ENCODE assay signal across 16 mouse cellular contexts in the genomic region with DNA sequence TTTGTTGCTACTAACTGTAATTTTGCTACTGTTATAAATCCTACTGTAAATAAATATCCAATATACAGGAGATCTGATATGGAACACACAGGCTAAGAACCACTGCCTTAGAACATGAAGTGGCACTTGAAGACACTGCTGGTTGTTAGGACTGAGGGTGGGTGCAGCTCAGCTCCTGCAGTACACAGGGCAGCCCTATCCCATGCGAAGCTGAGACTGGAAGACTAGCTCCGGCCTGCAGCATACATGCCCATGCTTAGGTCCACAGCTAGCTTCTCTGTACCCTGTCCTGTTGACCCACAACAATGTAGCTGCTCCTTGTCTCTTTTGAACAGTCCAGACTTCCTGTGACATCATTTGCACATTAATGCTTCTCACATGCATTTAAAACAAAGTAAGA.
"Had no signal": no experiment of that assay in that cellular context is flagged by ENCODE, and none has a peak within 500 bp of the region (broad histone marks: within the 10 kb centered on the region; RNA-seq: fewer than 3 reads in every experiment).

No protein-coding gene starts in this region.

- H3K9me3 ChIP-seq: kidney, embryonic 15.5 days; limb, embryonic 10.5 days; limb, embryonic 13.5 days; liver, embryonic 12.5 days; liver, embryonic 15.5 days; lung, embryonic 15.5 days; midbrain, embryonic 13.5 days had no signal

- DNase-seq: kidney, adult 11 months; kidney, adult 8-10 months; kidney, postnatal 14 days; liver; lung, adult 18-20 months; lung, postnatal 10 days; lung, postnatal 36 days; thymus, adult 18-20 months; thymus, postnatal 36 days had no signal

- H3K27ac ChIP-seq: kidney, embryonic 15.5 days; limb, embryonic 10.5 days; limb, embryonic 13.5 days; liver, embryonic 12.5 days; liver, embryonic 15.5 days; lung, embryonic 15.5 days; midbrain, embryonic 13.5 days had no signal

- H3K4me3 ChIP-seq: kidney, embryonic 15.5 days; limb, embryonic 10.5 days; limb, embryonic 13.5 days; liver, embryonic 12.5 days; liver, embryonic 15.5 days; lung, embryonic 15.5 days; midbrain, embryonic 13.5 days had no signal

- H3K27me3 ChIP-seq: kidney, embryonic 15.5 days; limb, embryonic 13.5 days; liver, embryonic 12.5 days; liver, embryonic 15.5 days; lung, embryonic 15.5 days; midbrain, embryonic 13.5 days had no signal

- H3K9ac ChIP-seq: kidney, embryonic 15.5 days; limb, embryonic 13.5 days; liver, embryonic 12.5 days; liver, embryonic 15.5 days; lung, embryonic 15.5 days; midbrain, embryonic 13.5 days had no signal

- H3K4me1 ChIP-seq: limb, embryonic 10.5 days had no signal
